ENCODE assay signal across 16 mouse cellular contexts in the genomic region with DNA sequence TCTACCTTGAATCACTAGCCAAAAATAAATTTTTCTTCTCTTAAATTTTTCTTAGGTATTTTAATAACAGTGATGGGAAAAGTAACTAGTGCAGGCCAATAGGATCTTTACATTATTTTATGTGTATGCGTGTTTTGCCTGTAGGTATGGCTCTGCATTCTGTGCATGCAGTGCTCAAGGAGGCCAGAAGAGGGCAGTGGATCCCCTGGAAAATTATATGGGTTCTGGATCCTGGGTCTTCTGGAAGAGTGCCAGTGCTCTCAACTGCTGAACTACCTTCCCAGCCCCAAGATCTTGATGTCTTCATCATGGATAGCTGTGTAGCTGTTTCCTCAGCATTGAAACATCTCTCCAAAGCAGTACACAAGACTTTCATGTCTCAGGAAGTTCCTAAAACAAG. TPM values are rescaled to one million over a fixed set of nuclear protein-coding genes. Genes with fewer than 3 reads are reported as not detected.
DNase-seq lines count a peak whose midpoint lies in the region; ATAC-seq and TF ChIP-seq lines count a peak whose summit lies in the region.
"Had no signal": no experiment of that assay in that cellular context is flagged by ENCODE, and none has a peak within 500 bp of the region (broad histone marks: within the 10 kb centered on the region; RNA-seq: fewer than 3 reads in every experiment).

No protein-coding gene starts in this region.

- H3K36me3 ChIP-seq in heart, embryonic 11.5 days (ENCODE audit: control insufficient read depth, insufficient read depth, low read length) = no peaks in the 10 kb centered on the region
- no peaks in the 10 kb centered on the region for H3K36me3 ChIP-seq in midbrain, embryonic 11.5 days (ENCODE audit: control insufficient read depth, insufficient read depth, low read length)
- no peaks in the 10 kb centered on the region for H3K36me3 ChIP-seq in midbrain, embryonic 10.5 days
- no peaks in the 10 kb centered on the region for H3K36me3 ChIP-seq in small intestine, adult 2 months (ENCODE audit: control insufficient read depth, insufficient read depth, low read length)
- no peaks in the 10 kb centered on the region for H3K36me3 ChIP-seq in kidney, adult 2 months (ENCODE audit: control insufficient read depth, insufficient read depth, low read length)
- H3K36me3 ChIP-seq: embryonic facial prominence, embryonic 10.5 days; forebrain, embryonic 15.5 days; liver, embryonic 12.5 days had no signal

- no peak for ATAC-seq in heart, embryonic 11.5 days (replicated peaks; ENCODE audit: insufficient number of reproducible peaks, low FRiP score, low TSS enrichment)
- no peak for ATAC-seq in midbrain, embryonic 11.5 days (ENCODE audit: low FRiP score)
- ATAC-seq: forebrain, embryonic 15.5 days; liver, embryonic 12.5 days had no signal

- H3K4me1 ChIP-seq in heart, embryonic 11.5 days (ENCODE audit: control insufficient read depth, insufficient read depth, low read length) = 0 out of 2 replicates have a peak, but pooled peaks cover 3% of the 10 kb centered on the region
- no peaks in the 10 kb centered on the region for H3K4me1 ChIP-seq in midbrain, embryonic 11.5 days (ENCODE audit: control insufficient read depth, insufficient read depth, low read length)
- peaks cover 11% of the 10 kb centered on the region for H3K4me1 ChIP-seq in midbrain, embryonic 10.5 days
- H3K4me1 ChIP-seq in small intestine, adult 2 months (ENCODE audit: control insufficient read depth, insufficient read depth, insufficient read length, low read length) = peaks cover 18% of the 10 kb centered on the region
- H3K4me1 ChIP-seq in kidney, adult 2 months (ENCODE audit: control insufficient read depth, insufficient read depth, low read length) = no peaks in the 10 kb centered on the region
- H3K4me1 ChIP-seq: forebrain, embryonic 15.5 days; liver, embryonic 12.5 days had no signal

- H3K27me3 ChIP-seq in heart, embryonic 11.5 days (ENCODE audit: control insufficient read depth, insufficient read depth, low read length) = no peaks in the 10 kb centered on the region
- H3K27me3 ChIP-seq in midbrain, embryonic 11.5 days (ENCODE audit: control insufficient read depth, insufficient read depth, low read length) = no peaks in the 10 kb centered on the region
- H3K27me3 ChIP-seq in midbrain, embryonic 10.5 days (ENCODE audit: low read depth, poor library complexity, severe bottlenecking) = no peaks in the 10 kb centered on the region
- H3K27me3 ChIP-seq in small intestine, adult 2 months (ENCODE audit: control insufficient read depth, insufficient read depth, low read length) = no peaks in the 10 kb centered on the region
- no peaks in the 10 kb centered on the region for H3K27me3 ChIP-seq in kidney, adult 2 months (replicated peaks; ENCODE audit: control insufficient read depth, insufficient read depth, low read length)
- H3K27me3 ChIP-seq: forebrain, embryonic 15.5 days; liver, embryonic 12.5 days had no signal

- 91% methylated on average over 1 of the region's 1 CpGs for WGBS in heart, embryonic 11.5 days (ENCODE audit: insufficient replicate concordance)
- WGBS in midbrain, embryonic 11.5 days = 92% methylated on average over 1 of the region's 1 CpGs
- 93% methylated on average over 1 of the region's 1 CpGs for WGBS in midbrain, embryonic 10.5 days
- 96% methylated on average over 1 of the region's 1 CpGs for WGBS in small intestine, adult 2 months
- 100% methylated on average over 1 of the region's 1 CpGs for WGBS in kidney, adult 2 months

- no peak overlapping the region for H3K4me2 ChIP-seq in heart, embryonic 11.5 days
- H3K4me2 ChIP-seq in midbrain, embryonic 11.5 days = no peak overlapping the region
- H3K4me2 ChIP-seq: forebrain, embryonic 15.5 days; liver, embryonic 12.5 days had no signal

- no peak for TF ChIP-seq POLR2A in small intestine, adult 2 months (IDR thresholded peaks at IDR 0.05; ENCODE audit: low read depth, low read length)
- TF ChIP-seq POLR2A in kidney, adult 2 months (IDR thresholded peaks at IDR 0.05; ENCODE audit: low read depth, low read length) = no peak

- H3K4me3 ChIP-seq in heart, embryonic 11.5 days (ENCODE audit: low read depth, low read length) = no peak overlapping the region
- no peak overlapping the region for H3K4me3 ChIP-seq in midbrain, embryonic 11.5 days (ENCODE audit: low read depth, low read length)
- no peak overlapping the region for H3K4me3 ChIP-seq in midbrain, embryonic 10.5 days
- H3K4me3 ChIP-seq in small intestine, adult 2 months (ENCODE audit: low read depth, low read length) = no peak overlapping the region
- H3K4me3 ChIP-seq in kidney, adult 2 months (ENCODE audit: insufficient read depth, low read depth, low read length) = no peak overlapping the region
- H3K4me3 ChIP-seq: embryonic facial prominence, embryonic 10.5 days; forebrain, embryonic 15.5 days; liver, embryonic 12.5 days had no signal

- DNase-seq in heart, adult 11 months = peak; percentile 73
- DNase-seq in midbrain, embryonic 11.5 days (ENCODE audit: low spot score, missing footprints) = peak; percentile 81
- DNase-seq in midbrain, embryonic 10.5 days (ENCODE audit: low spot score) = no peak
- peak; percentile 28 for DNase-seq in ES-CJ7 (ENCODE audit: low read depth, low spot score)
- no peak for DNase-seq in cerebellum, adult 11 months
- no peak for DNase-seq in kidney, adult 2 months
- DNase-seq: adrenal gland, postnatal 14 days; cerebellum, adult 2 months; gastrocnemius, postnatal 36 days; heart, postnatal 36 days; kidney, adult 9 months had no signal

- peak; percentile 36; the same call in 1 of the 2 replicates for TF ChIP-seq CTCF in small intestine, adult 2 months (IDR thresholded peaks at IDR 0.05; ENCODE audit: extremely low read depth, insufficient read length, insufficient replicate concordance, low read depth, low read length)
- no peak for TF ChIP-seq CTCF in kidney, adult 2 months (conservative IDR thresholded peaks at IDR 0.05; ENCODE audit: insufficient read depth, insufficient read length, low read depth, low read length)

- no peak overlapping the region for H3K9ac ChIP-seq in heart, embryonic 11.5 days (ENCODE audit: low read depth, low read length)
- H3K9ac ChIP-seq in midbrain, embryonic 11.5 days (ENCODE audit: low read length) = no peak overlapping the region
- H3K9ac ChIP-seq: forebrain, embryonic 15.5 days; liver, embryonic 12.5 days had no signal

- no peaks in the 10 kb centered on the region for H3K9me3 ChIP-seq in heart, embryonic 11.5 days (replicated peaks; ENCODE audit: control insufficient read depth, low read length)
- H3K9me3 ChIP-seq in midbrain, embryonic 11.5 days (ENCODE audit: control insufficient read depth, low read length) = no peaks in the 10 kb centered on the region; the same call in 1 of the 2 replicates
- no peaks in the 10 kb centered on the region for H3K9me3 ChIP-seq in midbrain, embryonic 10.5 days (replicated peaks)
- H3K9me3 ChIP-seq: embryonic facial prominence, embryonic 10.5 days; forebrain, embryonic 15.5 days; liver, embryonic 12.5 days had no signal

- H3K27ac ChIP-seq in heart, embryonic 11.5 days (ENCODE audit: low read depth, low read length) = no peak overlapping the region
- H3K27ac ChIP-seq in midbrain, embryonic 11.5 days (ENCODE audit: low read depth, low read length) = no peak overlapping the region
- no peak overlapping the region for H3K27ac ChIP-seq in midbrain, embryonic 10.5 days (replicated peaks)
- no peak overlapping the region for H3K27ac ChIP-seq in small intestine, adult 2 months (ENCODE audit: insufficient read depth, low read depth, low read length)
- no peak overlapping the region for H3K27ac ChIP-seq in kidney, adult 2 months (ENCODE audit: insufficient read depth, low read depth, low read length)
- H3K27ac ChIP-seq: embryonic facial prominence, embryonic 10.5 days; forebrain, embryonic 15.5 days; liver, embryonic 12.5 days had no signal

RNA-seq across cellular contexts. Expression of a gene that starts 7.9 kb away (rescaled TPM):
- not detected in 2 replicates for polyA plus RNA-seq in heart, embryonic 11.5 days (2014; fragmentation: Nextera tagmentation; extraction: Ambion mirVana)
- polyA plus RNA-seq in midbrain, embryonic 11.5 days (2014; fragmentation: Nextera tagmentation; extraction: Ambion mirVana) = not detected in 2 replicates
- polyA plus RNA-seq in midbrain, embryonic 10.5 days (2016; fragmentation: Nextera tagmentation; extraction: Ambion mirVana) = not detected in 2 replicates
- not detected in 2 replicates for polyA plus RNA-seq in small intestine, adult 2 months (2012; rRNA removed)
- not detected in 2 replicates for polyA plus RNA-seq in kidney, adult 2 months (2012; rRNA removed)
- polyA plus RNA-seq: cerebellum, adult 2 months; embryonic facial prominence, embryonic 10.5 days; forebrain, embryonic 15.5 days; liver, embryonic 12.5 days had no signal

RNA-seq across cellular contexts. Expression of a gene that starts 19.5 kb away (rescaled TPM):
- polyA plus RNA-seq in heart, embryonic 11.5 days (2014; fragmentation: Nextera tagmentation; extraction: Ambion mirVana) = not detected in 2 replicates
- polyA plus RNA-seq in midbrain, embryonic 11.5 days (2014; fragmentation: Nextera tagmentation; extraction: Ambion mirVana) = not detected in 2 replicates
- not detected in 2 replicates for polyA plus RNA-seq in midbrain, embryonic 10.5 days (2016; fragmentation: Nextera tagmentation; extraction: Ambion mirVana)
- not detected in 2 replicates for polyA plus RNA-seq in small intestine, adult 2 months (2012; rRNA removed)
- polyA plus RNA-seq in kidney, adult 2 months (2012; rRNA removed) = not detected in 2 replicates
- polyA plus RNA-seq: cerebellum, adult 2 months; embryonic facial prominence, embryonic 10.5 days; forebrain, embryonic 15.5 days; liver, embryonic 12.5 days had no signal

RNA-seq across cellular contexts. Expression of a gene that starts 21.4 kb away (rescaled TPM):
- 3.4 and 3.5 TPM in 2 replicates for polyA plus RNA-seq in heart, embryonic 11.5 days (2014; fragmentation: Nextera tagmentation; extraction: Ambion mirVana)
- 0.34 and 0.50 TPM in 2 replicates for polyA plus RNA-seq in midbrain, embryonic 11.5 days (2014; fragmentation: Nextera tagmentation; extraction: Ambion mirVana)
- polyA plus RNA-seq in midbrain, embryonic 10.5 days (2016; fragmentation: Nextera tagmentation; extraction: Ambion mirVana) = 0.35 and 0.81 TPM in 2 replicates
- polyA plus RNA-seq in small intestine, adult 2 months (2012; rRNA removed) = 1.8 and 3.7 TPM in 2 replicates
- polyA plus RNA-seq in kidney, adult 2 months (2012; rRNA removed) = 10.3 and 16.9 TPM in 2 replicates

RNA-seq across cellular contexts. Expression of a gene that starts 21.8 kb away (rescaled TPM):
- polyA plus RNA-seq in heart, embryonic 11.5 days (2014; fragmentation: Nextera tagmentation; extraction: Ambion mirVana) = 0.24 TPM in 1 of 2 replicates, not detected in the other
- polyA plus RNA-seq in midbrain, embryonic 11.5 days (2014; fragmentation: Nextera tagmentation; extraction: Ambion mirVana) = not detected in 2 replicates
- polyA plus RNA-seq in midbrain, embryonic 10.5 days (2016; fragmentation: Nextera tagmentation; extraction: Ambion mirVana) = not detected in 2 replicates
- polyA plus RNA-seq in small intestine, adult 2 months (2012; rRNA removed) = not detected in 2 replicates
- polyA plus RNA-seq in kidney, adult 2 months (2012; rRNA removed) = 0.23 and 0.34 TPM in 2 replicates
- polyA plus RNA-seq: embryonic facial prominence, embryonic 10.5 days had no signal

RNA-seq across cellular contexts. Expression of a gene that starts 26.2 kb away (rescaled TPM):
- polyA plus RNA-seq in heart, embryonic 11.5 days (2014; fragmentation: Nextera tagmentation; extraction: Ambion mirVana) = not detected in 2 replicates
- polyA plus RNA-seq in midbrain, embryonic 11.5 days (2014; fragmentation: Nextera tagmentation; extraction: Ambion mirVana) = not detected in 2 replicates
- not detected in 2 replicates for polyA plus RNA-seq in midbrain, embryonic 10.5 days (2016; fragmentation: Nextera tagmentation; extraction: Ambion mirVana)
- polyA plus RNA-seq in small intestine, adult 2 months (2012; rRNA removed) = not detected in 2 replicates
- polyA plus RNA-seq in kidney, adult 2 months (2012; rRNA removed) = not detected in 2 replicates
- polyA plus RNA-seq: cerebellum, adult 2 months; embryonic facial prominence, embryonic 10.5 days; forebrain, embryonic 15.5 days; liver, embryonic 12.5 days had no signal

Comparison
In these comparisons a context has a peak if more than half of its experiments do, and no peak if none do; other contexts are left out.
1. DNase-seq: peak in heart, adult 11 months (single experiment), midbrain, embryonic 11.5 days (single experiment) and ES-CJ7 (single experiment); none in midbrain, embryonic 10.5 days (single experiment), cerebellum, adult 11 months (single experiment) and kidney, adult 2 months (single experiment).